Mouse (Mus musculus) cortical plate, adult 2 months (tissue): ENCODE data around the gene E030030I06Rik.
"Not testable (repeated sequence)": the region's sequence is repeated elsewhere in the genome, so short reads cannot be mapped to it uniquely, and the experiment has no call there.

Experiments
- CTCF ChIP-seq: fragments of 200-500 bp; IDR thresholded peaks from 2 replicates; pipeline ENCODE4 v1.5.1; 2011; ENCODE audit warnings: mild to moderate bottlenecking, control low read depth, low read length; ENCODE audit not compliant: insufficient read depth; ENCODE audit errors: extremely low read depth
- POLR2A ChIP-seq: fragments of 200-500 bp; IDR thresholded peaks from 2 replicates; pipeline ENCODE4 v1.6.1; 2011; ENCODE audit warnings: mild to moderate bottlenecking, low read length, control low read depth; ENCODE audit not compliant: insufficient read depth; ENCODE audit errors: extremely low read depth

GRCm38 (mm10) chr10:22191035-22191434 lies 42.0 kb upstream of the E030030I06Rik start:
- TF ChIP-seq CTCF, POLR2A: not testable (repeated sequence)
